Mouse (Mus musculus) neural tube, embryonic 14.5 days (tissue): Measurements from ENCODE around the gene Vmn1r151. TPM values are rescaled to one million over a fixed set of nuclear protein-coding genes. Genes with fewer than 3 reads are reported as not detected.
"Not testable (repeated sequence)": the region's sequence is repeated elsewhere in the genome, so short reads cannot be mapped to it uniquely, and the experiment has no call there.

Source experiments
- ATAC-seq: fragments of 200-750 bp; cut with Nextera tagmentation; 2 replicates; pipeline ENCODE4 v1.8.0; 2017; ENCODE audit warnings: low read depth, mild to moderate bottlenecking, moderate TSS enrichment, moderate library complexity
- H3K27ac ChIP-seq: fragments of 300-500 bp; sonication (generic); 2 replicates; pipeline ENCODE4 v1.5.1; 2014; ENCODE audit warnings: low read depth, mild to moderate bottlenecking, control low read depth, low read length, moderate library complexity, mixed read lengths
- H3K27me3 ChIP-seq: fragments of 300-500 bp; sonication (generic); 2 replicates; pipeline ENCODE4 v1.6.1; 2014; ENCODE audit warnings: low read length; ENCODE audit not compliant: control insufficient read depth, insufficient read depth
- H3K36me3 ChIP-seq: fragments of 300-500 bp; sonication (generic); 2 replicates; pipeline ENCODE4 v1.6.1; 2014; ENCODE audit warnings: low read length, mixed read lengths; ENCODE audit not compliant: control insufficient read depth, insufficient read depth
- H3K4me1 ChIP-seq: fragments of 300-500 bp; sonication (generic); 2 replicates; pipeline ENCODE4 v1.6.1; 2014; ENCODE audit warnings: low read length; ENCODE audit not compliant: control insufficient read depth, insufficient read depth
- H3K4me2 ChIP-seq: fragments of 300-500 bp; sonication (generic); 2 replicates; pipeline ENCODE4 v1.6.1; 2014; ENCODE audit warnings: mild to moderate bottlenecking, low read depth, low read length, control low read depth
- H3K4me3 ChIP-seq: fragments of 300-500 bp; sonication (generic); 2 replicates; pipeline ENCODE4 v1.5.1; 2014; ENCODE audit warnings: low read depth, low read length, control low read depth, mixed read lengths
- H3K9ac ChIP-seq: fragments of 300-500 bp; sonication (generic); replicated peaks from 2 replicates; pipeline ENCODE4 v1.6.1; 2014; ENCODE audit warnings: low read depth, mild to moderate bottlenecking, control low read depth, low read length, mixed read lengths
- H3K9me3 ChIP-seq: fragments of 300-500 bp; sonication (generic); 2 replicates; pipeline ENCODE4 v1.6.1; 2016; ENCODE audit warnings: low read length; ENCODE audit not compliant: control insufficient read depth
- WGBS: fragments of 180-500 bp; shearing (Covaris S2); extraction: QIAGEN DNeasy Blood & Tissue Kit; methylation state at CpG from one replicate; pipeline ENCODE4 v1.1.7; 2014; 5-methylcytosine and 5-hydroxymethylcytosine counted together
- polyA plus RNA-seq: library from polyadenylated mRNA; unstranded; fragments of >200 nt; fragmentation: Nextera tagmentation; extraction: Ambion mirVana; gene quantifications from 2 replicates; pipeline ENCODE4 v1.2.1, GENCODE M21; 2014

Vmn1r151 gene
- not detected in 2 replicates for polyA plus RNA-seq

DNA sequence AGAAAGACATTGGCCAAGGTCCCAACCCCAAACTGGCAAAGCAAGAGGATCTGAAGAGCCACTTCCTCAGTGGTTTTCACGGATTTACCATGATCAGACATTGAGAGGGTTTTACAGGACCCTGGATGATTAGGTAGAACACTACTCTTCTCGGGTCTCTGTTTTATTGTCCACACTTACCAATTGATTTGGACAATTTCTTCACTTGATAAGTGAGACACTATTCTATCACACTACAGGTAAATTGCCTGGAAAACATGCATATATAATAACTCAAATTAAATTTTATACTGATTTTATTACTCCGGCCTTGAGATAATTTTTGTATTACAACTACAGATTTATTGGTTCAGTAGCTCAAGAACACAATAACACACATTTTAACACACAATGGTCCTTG lies at the start of gene Vmn1r151:
Vmn1r151 (minus strand) TSS at position 101 of the 400 bp plus-strand sequence.
- not testable (repeated sequence) for H3K27ac ChIP-seq, H3K9me3 ChIP-seq, H3K4me3 ChIP-seq, H3K4me2 ChIP-seq, H3K4me1 ChIP-seq, H3K9ac ChIP-seq, H3K27me3 ChIP-seq, ATAC-seq, H3K36me3 ChIP-seq
- 52% methylated on average over 1 of the region's 3 CpGs for WGBS

DNA sequence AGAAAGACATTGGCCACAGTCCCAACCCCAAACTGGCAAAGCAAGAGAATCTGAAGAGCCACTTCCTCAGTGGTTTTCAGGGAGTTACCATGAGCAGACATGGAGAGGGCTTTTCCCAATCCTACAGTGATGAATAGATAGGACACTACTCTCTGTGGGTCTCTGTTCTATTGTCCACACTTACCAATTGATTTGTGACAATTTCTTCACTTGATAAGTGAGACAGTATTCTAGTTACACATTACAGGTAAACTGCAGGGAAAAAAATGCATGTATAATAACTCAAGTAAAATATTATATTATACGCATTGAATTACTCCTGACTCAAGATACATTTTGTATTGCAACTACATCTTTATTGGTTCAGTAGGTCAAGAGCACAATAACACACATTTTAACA lies 35.3 kb upstream of the Vmn1r151 start, which contains the start of gene Gm8677:
Gm8677 (minus strand) TSS at position 101 of the 400 bp plus-strand sequence.
- no CpG with 5 or more reads among the region's 1 CpGs for WGBS
- H3K27me3 ChIP-seq, H3K27ac ChIP-seq, H3K9me3 ChIP-seq, H3K4me1 ChIP-seq, ATAC-seq, H3K4me2 ChIP-seq, H3K36me3 ChIP-seq, H3K9ac ChIP-seq, H3K4me3 ChIP-seq: not testable (repeated sequence)

DNA sequence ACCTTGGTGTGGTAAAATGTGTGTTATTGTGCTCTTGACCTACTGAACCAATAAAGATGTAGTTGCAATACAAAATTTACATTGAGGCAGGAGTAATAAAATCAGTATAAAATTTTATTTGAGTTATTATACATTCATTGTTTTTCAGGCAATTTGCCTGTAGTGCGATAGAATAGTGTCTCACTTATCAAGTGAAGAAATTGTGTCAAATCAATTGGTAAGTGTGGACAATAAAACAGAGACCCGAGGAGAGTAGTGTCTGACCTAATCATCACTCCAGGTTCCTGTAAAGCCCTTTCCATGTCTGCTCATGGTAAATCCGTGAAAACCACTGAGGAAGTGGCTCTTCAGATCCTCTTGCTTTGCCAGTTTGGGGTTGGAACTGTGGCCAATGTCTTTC lies 23.2 kb upstream of the Vmn1r151 start, which contains the start of gene Vmn1r152:
Vmn1r152 (plus strand) TSS at position 301 of the 400 bp plus-strand sequence.
- WGBS: no CpG with 5 or more reads among the region's 3 CpGs
- not testable (repeated sequence) for H3K27ac ChIP-seq, H3K27me3 ChIP-seq, H3K9ac ChIP-seq, H3K4me2 ChIP-seq, H3K4me1 ChIP-seq, H3K9me3 ChIP-seq, H3K4me3 ChIP-seq, H3K36me3 ChIP-seq, ATAC-seq

DNA sequence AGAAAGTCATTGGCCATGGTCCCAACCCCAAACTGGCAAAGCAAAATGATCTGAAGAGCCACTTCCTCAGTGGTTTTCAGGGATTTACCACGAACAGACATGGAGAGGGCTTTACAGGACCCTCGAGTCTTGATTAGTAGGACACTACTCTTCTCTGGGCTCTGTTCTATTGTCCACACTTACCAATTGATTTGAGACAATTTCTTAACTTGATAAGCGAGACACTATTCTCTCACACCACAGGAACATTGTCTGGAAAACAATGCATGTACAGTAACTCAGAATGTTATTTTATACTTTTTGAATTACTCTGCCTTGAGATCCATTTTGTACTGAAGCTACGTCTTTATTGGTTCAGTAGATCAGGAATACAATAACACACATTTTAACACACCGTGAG lies 35.5 kb downstream of the Vmn1r151 start, which contains the start of gene Gm10665:
Gm10665 (minus strand) TSS at position 101 of the 400 bp plus-strand sequence.
- not testable (repeated sequence) for H3K9me3 ChIP-seq, H3K27me3 ChIP-seq, H3K36me3 ChIP-seq, ATAC-seq, H3K9ac ChIP-seq, H3K4me2 ChIP-seq, H3K4me1 ChIP-seq, H3K27ac ChIP-seq, H3K4me3 ChIP-seq
- no CpG with 5 or more reads among the region's 5 CpGs for WGBS

Other genes with a start within 250 kb of the Vmn1r151 start
- gene Gm4187, start 170.0 kb downstream of the Vmn1r151 start, polyA plus RNA-seq: not detected in 2 replicates
- gene Gm8660, start 128.6 kb downstream of the Vmn1r151 start, polyA plus RNA-seq: not detected in 2 replicates
- not detected in 2 replicates for gene Vmn1r148, start 86.1 kb downstream of the Vmn1r151 start, polyA plus RNA-seq
- not detected in 2 replicates for gene Vmn1r149, start 61.4 kb downstream of the Vmn1r151 start, polyA plus RNA-seq
- gene Gm10665, start 35.6 kb downstream of the Vmn1r151 start, polyA plus RNA-seq: not detected in 2 replicates
- not detected in 2 replicates for gene Vmn1r152, start 23.3 kb upstream of the Vmn1r151 start, polyA plus RNA-seq
- gene Gm8677, start 35.2 kb upstream of the Vmn1r151 start, polyA plus RNA-seq: not detected in 2 replicates
- gene Gm4201, start 65.7 kb upstream of the Vmn1r151 start, polyA plus RNA-seq: not detected in 2 replicates
- not detected in 2 replicates for gene Gm4565, start 88.4 kb upstream of the Vmn1r151 start, polyA plus RNA-seq
- not detected in 2 replicates for gene Vmn1r155, start 158.3 kb upstream of the Vmn1r151 start, polyA plus RNA-seq
- not detected in 2 replicates for gene Gm8693, start 192.6 kb upstream of the Vmn1r151 start, polyA plus RNA-seq
- gene Gm4567, start 220.0 kb upstream of the Vmn1r151 start, polyA plus RNA-seq: not detected in 2 replicates